Mouse (Mus musculus) ovary, postnatal 14 days (tissue): ENCODE data around the gene Pde11a.

Source experiments
- DNase-seq: peaks from one replicate; pipeline ENCODE4 v3.0.0; 2022; ENCODE audit warnings: low spot score

Gene Pde11a

DNA sequence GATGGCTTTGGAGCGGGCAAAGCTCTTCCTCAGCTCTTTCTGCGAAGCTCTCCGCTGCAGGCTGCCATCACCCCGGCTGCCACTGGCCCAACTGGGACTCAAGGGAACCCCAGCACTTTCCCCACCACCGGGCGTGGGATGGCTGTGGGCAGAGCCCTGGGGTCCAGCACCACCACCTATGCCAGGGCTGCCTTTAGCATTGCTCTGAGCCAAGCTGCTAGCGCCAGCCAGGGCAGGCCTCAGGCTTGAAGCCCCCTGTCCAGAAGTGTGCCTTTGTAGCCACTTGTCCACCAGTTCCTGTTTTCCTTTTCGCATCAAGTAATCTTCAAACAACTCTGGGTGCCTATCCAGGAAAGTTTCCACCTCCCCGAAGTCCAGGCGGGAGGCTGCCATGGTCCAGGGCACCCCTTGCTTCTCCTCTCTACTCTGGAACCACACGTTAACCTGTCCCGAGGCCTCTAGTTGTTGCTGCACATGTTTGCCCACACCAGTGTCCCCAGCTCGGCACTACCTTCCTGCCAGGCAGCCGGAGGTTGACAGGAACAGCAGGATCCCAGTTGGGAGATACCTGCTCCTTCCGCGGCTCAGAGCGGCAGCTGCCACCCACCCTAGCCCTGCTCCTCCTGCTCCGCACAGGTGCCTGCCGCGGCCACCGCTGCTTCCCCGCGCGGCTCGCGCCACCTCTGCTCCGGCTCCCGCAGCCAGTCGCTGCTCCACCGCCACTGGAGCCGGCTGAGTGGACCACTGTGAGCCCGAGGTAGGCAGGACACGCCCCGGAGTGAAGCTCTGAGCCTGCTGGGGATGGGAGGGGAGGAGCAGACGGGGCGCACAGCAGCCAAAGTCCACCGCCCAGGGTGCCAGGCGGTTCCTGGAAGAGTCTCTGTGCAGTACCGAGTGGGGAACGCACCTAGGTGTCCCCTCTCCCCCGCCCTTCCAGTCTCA is at the start of gene Pde11a:
Pde11a (minus strand) TSS at position 560 of the 942 bp plus-strand sequence.
- DNase-seq = peak; percentile 5

DNA sequence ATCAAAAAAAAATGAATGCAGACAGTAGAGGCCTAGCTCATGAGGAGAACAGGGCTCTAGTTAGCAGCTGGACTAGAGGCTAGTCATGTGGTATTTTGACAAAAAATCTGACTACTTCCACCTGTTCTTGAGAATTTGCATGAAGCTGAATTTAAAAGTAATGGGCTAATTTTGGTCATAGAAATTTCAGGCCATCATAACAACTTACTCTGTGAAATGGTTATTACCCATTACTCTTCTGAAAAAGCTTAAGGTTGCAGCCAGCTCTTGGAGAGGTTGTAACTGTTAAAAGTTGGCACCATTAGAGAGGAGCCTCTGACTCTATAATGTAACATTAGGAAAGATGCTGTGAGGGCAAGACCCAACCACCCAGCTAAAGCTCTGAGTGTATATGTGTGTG is 48.0 kb upstream of the Pde11a start:
- DNase-seq = no peak

DNA sequence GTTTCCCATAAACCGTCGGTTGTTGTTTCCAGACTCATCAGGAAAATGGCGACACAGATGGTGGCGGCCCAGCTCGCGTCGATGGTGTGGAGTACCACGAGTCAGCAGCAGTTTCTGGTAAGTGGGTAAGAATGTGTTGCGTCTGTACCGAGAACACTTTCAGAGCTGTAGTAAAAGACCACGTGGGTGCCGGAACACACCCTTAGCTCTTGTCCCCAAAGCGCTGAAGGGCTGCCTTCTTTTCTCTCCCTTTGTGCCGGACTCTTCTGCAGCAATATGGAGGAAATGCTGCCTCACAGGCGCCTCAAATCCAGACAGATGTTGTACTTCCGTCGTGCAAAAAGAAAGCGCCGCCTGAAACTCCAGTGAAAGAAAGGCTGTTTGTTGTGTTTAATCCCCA is 40.1 kb upstream of the Pde11a start:
- no peak for DNase-seq

DNA sequence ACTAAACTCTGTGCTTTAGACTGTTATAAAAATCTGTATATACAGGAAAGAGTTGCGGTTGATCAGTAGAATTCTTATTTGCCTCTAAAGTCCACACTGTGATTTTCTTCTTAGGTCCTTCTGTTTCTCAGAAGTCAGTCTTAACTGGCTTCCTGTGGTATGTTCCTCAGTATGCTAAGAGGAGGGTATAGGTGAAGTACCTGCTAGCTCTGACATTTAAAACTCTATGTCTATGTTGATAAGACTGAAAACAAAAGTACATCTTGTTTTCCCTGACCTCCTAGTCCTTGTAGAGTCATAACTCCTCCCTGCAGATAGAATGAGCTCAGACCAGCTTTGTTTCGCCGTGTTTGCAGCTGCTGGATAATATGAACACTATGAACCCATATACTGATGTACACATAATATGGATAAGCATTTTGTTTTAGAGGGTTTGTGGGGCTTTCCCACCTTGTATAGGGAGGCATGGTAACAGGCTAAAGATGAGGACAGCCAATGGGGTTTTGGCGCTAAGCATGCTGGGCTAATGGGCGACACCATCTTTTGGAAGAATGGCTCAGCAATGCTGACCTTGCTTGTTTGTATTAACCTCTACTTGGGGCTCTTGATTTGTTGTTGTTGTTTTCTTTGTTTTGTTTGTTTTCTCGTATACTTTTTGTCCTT is 36.1 kb upstream of the Pde11a start:
- no peak for DNase-seq

DNA sequence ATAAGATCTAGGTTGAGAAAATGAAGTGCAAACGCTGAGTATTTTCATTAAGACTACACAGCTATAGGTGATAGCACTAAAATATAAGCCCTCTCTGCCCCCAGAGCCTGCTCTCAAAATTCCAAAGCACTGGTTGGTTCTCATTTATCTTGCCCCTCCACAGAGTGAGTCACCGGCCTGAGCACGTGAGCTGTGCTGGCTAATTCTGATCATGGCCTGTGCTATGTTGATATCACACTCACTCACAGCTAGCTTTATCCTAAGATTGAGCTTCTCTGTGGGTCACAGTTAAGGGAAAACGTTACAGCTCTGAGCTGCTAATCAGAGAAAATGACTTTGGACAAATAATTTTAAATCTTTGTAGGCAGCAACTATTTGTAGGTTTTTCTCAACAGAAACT is 33.7 kb upstream of the Pde11a start:
- DNase-seq = no peak

DNA sequence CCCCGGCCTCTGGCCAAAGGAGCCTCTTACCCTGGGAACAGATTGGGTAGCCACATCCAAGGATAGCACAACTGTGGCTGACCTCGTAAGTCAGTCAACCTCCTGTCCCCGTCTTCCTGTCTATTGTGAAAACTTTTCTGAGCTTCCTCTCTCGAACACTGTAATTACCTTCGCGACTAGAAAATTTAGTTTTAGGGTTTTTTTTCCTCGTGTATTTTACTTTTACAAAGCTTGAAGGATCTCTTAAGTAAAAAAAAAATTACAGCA is 32.0 kb upstream of the Pde11a start:
- DNase-seq = no peak

DNA sequence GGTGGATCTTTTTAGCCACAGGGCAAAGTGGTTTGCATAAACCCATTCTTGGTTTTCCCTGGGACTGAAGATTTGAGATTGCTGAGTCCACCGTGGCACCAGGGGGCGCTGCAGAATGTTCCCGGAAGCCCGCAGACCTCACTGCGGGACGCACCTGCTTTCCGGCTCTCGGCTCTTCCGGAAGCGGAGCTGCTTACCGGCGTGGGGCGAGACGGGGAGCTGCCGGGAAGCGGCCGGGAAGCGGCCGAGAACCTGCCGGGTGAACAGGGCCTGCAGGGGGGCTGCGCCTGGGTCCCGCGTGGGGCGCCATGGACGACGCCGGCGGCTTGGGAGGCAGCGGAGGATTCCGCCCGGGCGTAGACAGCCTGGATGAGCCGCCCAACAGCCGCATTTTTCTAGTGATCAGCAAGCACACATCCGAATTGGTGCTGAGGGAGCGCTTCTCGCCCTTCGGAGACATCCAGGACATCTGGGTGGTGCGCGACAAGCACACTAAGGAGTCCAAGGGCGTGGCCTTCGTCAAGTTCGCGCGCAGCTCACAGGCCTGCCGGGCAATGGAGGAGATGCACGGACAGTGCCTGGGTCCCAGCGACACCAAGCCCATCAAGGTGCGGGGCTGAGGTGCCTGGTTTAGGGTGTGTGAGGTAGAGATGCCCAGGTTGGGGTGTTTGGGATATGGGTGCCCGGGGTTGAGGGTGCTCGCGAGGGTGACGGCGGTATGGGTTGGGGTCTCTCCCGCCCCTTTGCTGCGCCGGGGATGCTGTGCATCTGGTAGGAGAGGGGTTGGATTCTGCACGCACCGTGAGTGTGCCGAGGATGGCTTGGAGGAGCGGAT is 31.5 kb upstream of the Pde11a start, which contains the start of gene Rbm45:
Rbm45 (plus strand) TSS at position 164 of the 835 bp plus-strand sequence.
- DNase-seq = peak; percentile 82

DNA sequence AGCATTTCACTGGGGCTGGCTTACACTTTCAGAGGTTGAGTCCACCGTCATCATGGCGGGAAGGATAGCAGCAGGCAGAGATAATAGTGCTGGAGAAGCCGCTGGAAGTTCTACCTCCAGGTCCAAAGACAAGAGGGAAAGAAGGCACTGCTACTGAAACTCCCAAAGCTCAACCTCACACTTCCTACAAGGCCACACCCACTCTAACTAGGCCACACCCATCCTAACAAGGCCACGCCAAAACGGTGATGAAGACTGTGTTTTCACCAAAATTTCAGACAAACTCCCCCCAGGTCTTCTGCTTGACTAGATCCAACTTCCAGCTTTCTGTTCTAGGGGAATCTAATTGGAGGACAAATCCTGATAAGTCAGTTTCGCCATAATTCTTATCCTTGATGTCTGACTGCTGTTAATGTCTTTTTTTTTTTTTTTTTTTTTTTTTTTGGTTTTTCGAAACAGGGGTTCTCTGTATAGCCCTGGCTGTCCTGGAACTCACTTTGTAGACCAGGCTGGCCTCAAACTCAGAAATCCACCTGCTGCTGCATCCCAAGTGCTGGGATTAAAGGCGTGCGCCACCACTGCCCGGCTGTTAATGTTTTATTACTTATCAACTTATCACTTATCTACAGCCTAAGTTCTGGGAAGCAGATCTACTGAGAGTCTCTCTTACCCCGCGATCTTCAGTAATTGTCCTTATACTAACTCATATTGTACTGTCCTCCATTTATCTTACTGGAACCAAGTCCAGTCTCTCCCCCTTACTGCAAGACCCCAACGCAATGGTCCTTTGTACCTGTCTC is 30.5 kb upstream of the Pde11a start:
- no peak for DNase-seq

DNA sequence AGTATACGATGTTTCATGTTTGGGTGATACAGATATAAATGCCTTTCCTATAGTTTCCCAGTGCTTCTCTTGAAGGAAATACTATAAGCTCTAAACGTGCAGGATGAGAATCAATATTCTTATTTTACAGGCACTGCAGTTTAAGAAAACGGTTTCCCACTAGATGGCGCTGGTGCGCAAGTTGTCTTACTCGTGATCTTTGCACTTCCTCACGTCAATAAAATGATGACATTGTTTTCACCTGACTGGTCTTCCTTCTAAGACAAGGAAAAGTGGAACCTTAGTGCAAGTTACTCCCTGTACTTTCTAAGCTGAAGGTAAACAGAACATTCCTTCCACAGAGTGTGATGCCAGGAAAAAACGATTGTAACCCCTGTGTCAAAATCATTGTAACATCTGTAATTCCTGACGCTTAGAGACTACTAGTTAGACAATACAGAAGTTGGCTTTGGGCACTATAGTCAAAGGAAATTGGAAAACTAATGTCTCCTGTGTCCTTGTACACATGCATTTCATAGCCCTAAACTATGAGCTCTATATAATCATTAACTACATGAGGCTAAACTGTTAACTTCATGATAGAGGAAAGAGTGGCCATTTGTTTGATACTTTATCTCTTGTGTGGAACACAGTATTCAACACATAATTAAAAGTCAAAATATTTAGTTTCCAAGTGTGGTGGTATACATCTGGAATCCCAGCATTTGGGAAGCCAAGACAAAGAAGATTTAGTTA is 28.8 kb upstream of the Pde11a start:
- peak; percentile 72 for DNase-seq

DNA sequence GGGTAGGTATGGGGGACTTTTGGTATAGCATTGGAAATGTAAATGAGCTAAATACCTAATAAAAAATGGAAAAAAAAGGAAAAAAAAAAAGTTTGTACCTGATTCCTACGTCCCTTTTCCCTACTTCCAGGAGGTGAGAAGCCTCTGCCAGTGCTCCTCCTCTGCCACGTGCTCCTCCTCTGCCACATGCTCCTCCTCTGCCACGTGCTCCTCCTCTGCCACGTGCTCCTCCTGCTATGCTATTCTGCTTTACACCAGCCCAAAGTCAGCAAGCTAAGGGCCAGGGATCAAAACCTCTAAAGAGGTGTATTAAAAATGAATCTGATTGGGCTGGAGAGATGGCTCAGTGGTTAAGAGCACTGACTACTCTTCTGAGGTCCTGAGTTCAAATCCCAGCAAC is 27.2 kb upstream of the Pde11a start:
- no peak for DNase-seq

DNA sequence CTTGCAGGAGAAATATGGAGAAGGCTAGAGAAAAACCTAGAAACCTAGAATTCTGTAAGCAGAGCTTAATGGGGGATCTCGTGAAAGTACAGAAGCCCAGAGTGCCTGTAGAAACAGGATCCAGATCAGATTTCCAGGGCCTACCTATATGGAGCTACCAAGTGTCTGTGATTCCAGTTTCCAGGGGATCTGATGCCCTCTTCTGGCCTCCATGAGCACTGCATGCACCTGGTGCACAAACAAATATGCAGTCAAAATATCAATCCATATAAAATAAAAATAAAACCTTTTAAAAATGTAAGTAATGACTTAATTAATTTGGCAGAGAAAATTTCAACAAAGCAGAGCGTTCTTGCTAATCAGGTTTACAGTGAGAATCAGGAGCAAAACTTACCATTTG is 23.5 kb upstream of the Pde11a start:
- DNase-seq = no peak

DNA sequence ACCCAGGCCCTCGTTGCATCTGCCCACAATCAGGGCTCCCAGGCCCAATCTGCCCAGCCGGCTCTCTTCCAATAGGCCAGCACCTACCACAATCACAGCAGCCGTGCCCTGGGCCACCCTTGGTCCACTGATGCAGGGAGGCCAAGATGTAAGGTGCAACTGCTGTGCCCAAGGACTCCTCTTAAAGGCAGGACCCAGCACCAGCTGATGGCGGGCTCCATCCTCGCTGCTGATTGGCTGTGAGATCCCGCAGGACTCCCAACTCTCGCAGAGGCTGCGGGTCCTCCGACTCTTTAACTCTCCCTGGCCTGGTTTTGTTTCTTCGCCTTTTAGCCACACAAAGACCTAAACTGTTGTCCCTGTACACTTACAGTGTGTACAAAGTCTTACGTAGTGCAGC is 21.7 kb upstream of the Pde11a start, which contains the start of gene Cyct:
Cyct (minus strand) TSS at position 225 of the 400 bp plus-strand sequence.
- no peak for DNase-seq

DNA sequence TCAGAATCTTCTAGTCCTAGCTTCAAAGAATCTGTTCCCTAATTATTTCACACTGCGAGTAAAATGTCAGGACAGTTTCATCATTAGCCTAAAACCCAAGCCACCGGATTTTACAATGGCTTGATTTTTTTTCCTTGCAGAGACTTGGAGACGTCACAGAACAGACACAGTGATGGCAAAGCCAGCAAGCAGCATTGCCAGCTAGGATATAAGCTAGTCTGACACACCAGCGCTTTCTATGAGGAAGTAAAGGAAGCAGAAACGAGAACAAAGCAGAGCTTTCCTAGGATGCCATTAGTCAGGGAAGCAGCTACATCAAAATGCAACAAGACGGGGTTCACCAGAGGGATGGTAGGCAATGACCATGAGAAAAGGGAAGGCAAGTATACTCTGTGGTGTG is 9.3 kb upstream of the Pde11a start:
- no peak for DNase-seq

DNA sequence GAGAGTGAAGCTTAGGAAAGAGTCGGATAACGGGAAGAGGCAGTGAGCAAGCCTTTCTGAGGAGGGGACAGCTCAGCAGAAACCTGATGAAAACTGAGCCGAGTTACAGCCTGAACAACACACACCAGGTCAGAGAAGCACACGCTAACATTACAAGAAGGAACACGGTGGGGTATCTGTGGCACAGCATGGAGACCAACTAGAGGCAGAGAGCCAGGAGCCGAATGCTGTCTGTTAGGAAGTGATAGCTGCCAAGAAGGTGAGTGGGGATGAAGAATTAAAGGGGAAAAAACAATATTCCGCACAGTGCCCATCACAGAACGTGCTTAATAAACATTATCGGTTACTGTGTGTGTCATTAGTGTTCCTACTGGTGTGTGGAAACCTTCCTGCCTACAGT is 3.6 kb upstream of the Pde11a start:
- DNase-seq = no peak

DNA sequence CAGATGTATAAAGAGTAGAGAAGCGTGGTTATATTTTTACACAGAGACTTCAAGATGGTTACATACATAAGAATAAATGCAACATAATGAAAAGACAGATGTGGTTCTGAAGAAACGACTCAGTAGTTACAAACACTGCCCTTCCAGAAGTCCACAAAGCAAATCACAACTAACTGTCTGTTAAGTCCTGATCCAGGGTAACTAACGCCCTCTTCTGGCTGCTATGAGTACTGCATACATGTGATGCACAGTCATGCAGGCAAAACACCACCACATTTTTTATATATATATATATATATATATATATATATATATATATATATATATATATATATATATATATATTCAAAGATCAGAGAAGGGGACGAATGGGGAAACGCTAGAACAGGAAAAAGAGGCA is 4.0 kb downstream of the Pde11a start:
- no peak for DNase-seq

DNA sequence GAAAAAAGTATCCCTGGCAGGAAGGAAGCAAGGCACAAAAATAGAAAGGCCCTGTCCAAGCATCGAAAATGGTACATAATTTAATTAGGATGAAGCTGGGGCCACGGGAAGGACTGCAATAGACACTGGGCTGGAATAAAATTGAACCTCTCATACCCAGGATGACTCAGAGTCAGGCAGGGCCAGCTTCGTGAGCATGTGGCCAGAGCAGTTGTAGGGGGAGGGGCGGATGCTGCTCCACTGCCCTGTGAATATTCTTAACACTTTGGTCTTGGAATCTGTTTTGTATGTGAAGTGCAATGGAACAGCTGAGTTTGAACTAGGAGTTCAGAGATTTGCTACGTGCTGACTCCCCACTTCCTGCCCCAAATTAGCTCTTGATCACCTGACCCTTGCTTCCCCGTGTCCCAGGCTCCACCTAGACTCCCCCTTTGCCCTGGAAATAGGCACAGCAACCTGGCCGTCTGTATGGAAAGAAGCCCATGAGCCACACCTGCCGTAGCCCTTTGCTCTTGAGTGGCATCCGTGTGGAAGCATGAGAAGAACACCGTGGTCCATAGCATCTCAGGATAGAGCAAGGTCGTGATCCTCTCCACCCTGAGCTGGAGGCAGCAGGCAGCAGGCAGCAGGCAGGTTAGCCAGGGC is 6.3 kb downstream of the Pde11a start:
- DNase-seq = no peak

DNA sequence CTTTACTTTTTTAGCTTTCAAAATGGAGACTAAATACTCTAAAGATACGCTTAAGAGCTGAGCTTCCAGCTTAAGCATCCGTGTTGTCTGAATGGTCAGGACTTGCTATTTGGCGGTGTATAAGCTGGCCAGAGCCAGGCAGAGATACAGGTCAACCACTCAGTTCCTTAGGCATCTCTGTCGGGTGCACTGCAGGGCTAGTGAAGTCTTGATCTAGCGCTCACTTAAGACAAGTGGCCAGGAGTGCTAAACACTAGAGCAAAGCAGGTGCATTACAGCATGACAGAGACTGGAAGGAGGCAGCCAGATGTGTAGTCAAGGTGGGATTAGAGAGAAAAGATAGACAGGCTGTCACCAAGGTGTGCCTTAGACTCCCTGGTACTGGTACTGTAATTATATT is 8.5 kb downstream of the Pde11a start:
- no peak for DNase-seq

DNA sequence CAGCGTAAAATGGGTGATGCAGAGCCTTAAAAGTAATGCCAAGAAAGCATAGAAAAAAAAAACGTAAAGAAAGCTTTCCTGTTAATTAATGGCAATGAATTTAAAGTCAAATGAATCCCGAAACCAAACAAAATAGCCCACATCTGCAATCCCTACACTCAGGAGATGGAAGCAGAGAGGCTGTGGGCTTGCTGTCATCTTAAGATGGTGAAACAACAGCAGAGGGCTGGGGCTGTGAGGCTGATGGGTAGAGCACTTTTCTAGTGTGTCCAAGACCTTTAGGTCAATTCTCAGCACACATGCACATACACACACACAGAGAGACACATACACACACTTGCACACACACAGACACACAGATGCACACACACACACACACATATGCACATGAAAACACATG is 12.4 kb downstream of the Pde11a start:
- DNase-seq = no peak

DNA sequence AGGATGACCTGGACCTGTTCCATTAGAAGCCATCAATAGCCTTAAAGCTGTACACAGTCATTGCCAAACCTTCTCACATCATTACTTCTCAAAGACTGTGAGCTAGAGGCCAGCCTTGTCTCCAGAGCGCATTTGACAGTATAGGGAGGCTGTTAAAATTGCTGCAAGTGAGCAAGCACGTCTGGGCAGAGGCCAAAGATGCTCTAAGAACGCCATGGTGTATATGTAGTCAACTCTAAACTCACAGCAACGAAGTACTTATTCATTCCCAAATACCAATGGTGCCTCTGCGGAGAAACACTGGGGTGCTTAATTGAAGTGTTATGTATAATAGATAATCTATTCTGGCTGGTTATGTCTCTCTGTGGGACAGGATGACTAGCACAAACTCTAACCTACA is 14.1 kb downstream of the Pde11a start:
- DNase-seq = no peak

DNA sequence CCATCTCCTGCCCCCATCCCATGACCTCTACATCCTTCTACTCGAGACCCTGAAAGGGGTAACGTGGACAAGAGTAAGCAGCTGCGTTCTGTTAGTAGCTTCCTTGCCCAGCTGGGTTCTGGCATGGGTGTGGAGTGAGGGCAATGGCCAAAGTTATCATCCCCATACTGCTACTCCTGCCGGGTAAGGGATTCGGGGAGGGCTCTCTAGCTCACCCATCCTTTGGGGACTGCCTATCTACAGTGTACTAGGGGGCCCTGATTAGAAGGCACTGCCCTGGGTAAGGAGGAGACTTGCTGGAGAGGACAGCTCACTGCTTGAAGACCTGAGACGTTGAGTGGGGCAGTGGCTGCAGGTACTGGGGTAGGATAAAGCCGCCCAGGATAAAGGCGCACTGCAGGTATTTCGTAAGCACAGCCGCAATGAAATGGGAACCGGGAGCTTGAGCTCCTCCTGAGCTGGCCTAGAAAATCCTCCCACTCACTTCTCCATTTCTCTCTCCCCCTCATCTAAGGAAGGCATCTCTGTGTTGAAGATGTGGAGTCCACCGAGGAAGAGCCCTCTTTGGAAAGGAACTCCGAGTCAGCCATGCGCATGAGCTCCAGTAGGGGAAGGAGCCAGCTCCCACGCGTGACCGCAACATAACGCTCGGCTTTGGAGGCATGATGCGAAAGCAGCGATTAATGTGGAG is 15.2 kb downstream of the Pde11a start:
- no peak for DNase-seq
